Mouse (Mus musculus) intestine, postnatal 0 days (tissue): ENCODE data around the gene Aoc2. TPM values are rescaled to one million over a fixed set of nuclear protein-coding genes. Genes with fewer than 3 reads are reported as not detected.

ENCODE experiments used
- ATAC-seq: fragments of 200-750 bp; cut with Nextera tagmentation; 2 replicates; pipeline ENCODE4 v1.8.0; 2017; ENCODE audit warnings: mild to moderate bottlenecking, moderate TSS enrichment, moderate library complexity
- H3K27ac ChIP-seq: fragments of 300-500 bp; sonication (generic); 2 replicates; pipeline ENCODE4 v1.5.1; 2014; ENCODE audit warnings: mild to moderate bottlenecking, low read depth, low read length, moderate library complexity
- H3K27me3 ChIP-seq: fragments of 300-500 bp; sonication (generic); replicated peaks from 2 replicates; pipeline ENCODE4 v1.6.1; 2014; ENCODE audit warnings: low read length, mixed read lengths; ENCODE audit not compliant: control insufficient read depth, insufficient read depth
- H3K36me3 ChIP-seq: fragments of 300-500 bp; sonication (generic); 2 replicates; pipeline ENCODE4 v1.6.1; 2014; ENCODE audit warnings: mild to moderate bottlenecking, moderate library complexity; ENCODE audit not compliant: control insufficient read depth, insufficient read depth
- H3K4me1 ChIP-seq: fragments of 300-500 bp; sonication (generic); replicated peaks from 2 replicates; pipeline ENCODE4 v1.6.1; 2014; ENCODE audit warnings: antibody characterized with exemption, low read length, mixed read lengths; ENCODE audit not compliant: control insufficient read depth, insufficient read depth
- H3K4me2 ChIP-seq: fragments of 300-500 bp; sonication (generic); replicated peaks from 2 replicates; pipeline ENCODE4 v1.6.1; 2014; ENCODE audit warnings: low read depth, mild to moderate bottlenecking, moderate library complexity
- H3K4me3 ChIP-seq: fragments of 300-500 bp; sonication (generic); 2 replicates; pipeline ENCODE4 v1.5.1; 2014; ENCODE audit warnings: low read depth, low read length
- H3K9ac ChIP-seq: fragments of 300-500 bp; sonication (generic); 2 replicates; pipeline ENCODE4 v1.6.1; 2014; ENCODE audit warnings: mild to moderate bottlenecking, low read depth, low read length
- H3K9me3 ChIP-seq: fragments of 300-500 bp; sonication (generic); 2 replicates; pipeline ENCODE4 v1.6.1; 2016; ENCODE audit warnings: mixed run types; ENCODE audit not compliant: control insufficient read depth
- CTCF ChIP-seq: sonication (generic); IDR thresholded peaks from 2 replicates; pipeline ENCODE4 v1.5.1; 2016; ENCODE audit warnings: low read depth, mild to moderate bottlenecking, control low read depth, antibody characterized with exemption, moderate library complexity
- WGBS: fragments of 180-500 bp; shearing (Covaris S2); extraction: QIAGEN DNeasy Blood & Tissue Kit; methylation state at CpG from one replicate; pipeline ENCODE4 v1.1.7; 2014; 5-methylcytosine and 5-hydroxymethylcytosine counted together
- polyA plus RNA-seq: library from polyadenylated mRNA; unstranded; fragments of >200 nt; fragmentation: Nextera tagmentation; extraction: Ambion mirVana; gene quantifications from 2 replicates; pipeline ENCODE4 v1.2.1, GENCODE M21; 2015

Aoc2 gene
- polyA plus RNA-seq, 1 experiment from 2014 or later: 0.34 TPM

DNA sequence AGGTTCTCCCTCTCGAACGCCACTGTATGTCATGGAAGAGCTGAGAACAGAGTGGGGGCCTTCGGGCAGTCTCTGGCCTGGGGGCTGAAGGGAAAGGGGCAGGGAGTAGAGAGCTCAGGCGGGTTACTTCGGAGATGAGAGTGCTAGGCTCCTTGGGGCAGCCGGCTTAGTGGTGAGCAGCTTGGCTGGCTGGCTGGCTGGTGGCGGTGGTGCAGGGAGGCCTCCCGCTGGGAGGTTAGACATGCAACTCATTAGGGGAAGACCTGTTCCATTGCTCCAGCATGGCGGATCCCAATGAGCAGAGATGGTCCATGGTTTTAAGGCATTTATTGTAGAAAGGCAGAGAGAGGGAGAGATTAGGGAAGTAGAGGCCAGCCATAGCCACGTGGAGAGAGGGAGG, 9.2 kb downstream of the Aoc2 start:
- TF ChIP-seq CTCF: no peak
- H3K4me1 ChIP-seq: no peaks in the 10 kb centered on the region
- WGBS: 59% methylated on average over 10 of the region's 10 CpGs
- H3K9me3 ChIP-seq: no peaks in the 10 kb centered on the region
- ATAC-seq: no peak
- peak overlapping the region; percentile 17 for H3K4me3 ChIP-seq
- H3K9ac ChIP-seq: no peak overlapping the region
- H3K27ac ChIP-seq: no peak overlapping the region
- H3K4me2 ChIP-seq: peak overlapping the region; percentile 40
- H3K27me3 ChIP-seq: no peaks in the 10 kb centered on the region
- no peaks in the 10 kb centered on the region for H3K36me3 ChIP-seq

- no peak for ATAC-seq
- no peaks in the 10 kb centered on the region for H3K36me3 ChIP-seq
- 45% methylated on average over 6 of the region's 6 CpGs for WGBS
- no peaks in the 10 kb centered on the region for H3K27me3 ChIP-seq
- no peaks in the 10 kb centered on the region for H3K9me3 ChIP-seq
- no peak overlapping the region for H3K4me3 ChIP-seq
- H3K4me2 ChIP-seq: peak overlapping the region; percentile 40
- no peak overlapping the region for H3K9ac ChIP-seq
- no peak for TF ChIP-seq CTCF
- H3K4me1 ChIP-seq: no peaks in the 10 kb centered on the region
- no peak overlapping the region for H3K27ac ChIP-seq
Observed at GRCm38 (mm10) chr11:101334516-101334915, 9.7 kb downstream of the Aoc2 start.

DNA sequence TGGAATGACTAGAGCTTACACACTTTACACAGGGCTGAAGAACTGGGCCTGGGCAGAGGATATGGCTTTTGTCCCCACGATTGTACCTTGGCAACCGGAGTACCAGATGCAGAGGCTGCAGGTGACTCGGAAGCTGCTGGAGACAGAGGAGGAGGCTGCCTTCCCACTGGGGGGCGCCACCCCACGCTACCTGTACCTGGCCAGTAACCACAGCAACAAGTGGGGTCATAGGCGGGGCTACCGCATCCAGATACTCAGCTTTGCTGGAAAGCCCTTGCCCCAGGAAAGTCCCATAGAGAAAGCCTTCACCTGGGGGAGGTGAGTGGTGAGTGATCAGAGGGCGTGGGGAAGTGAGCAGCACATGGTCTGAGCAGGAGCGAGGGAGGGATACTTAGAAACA, 10.8 kb downstream of the Aoc2 start:
- ATAC-seq: no peak
- Histone ChIP-seq H3K9me3 (no peaks in the 10 kb centered on the region), H3K9ac (no peak overlapping the region), H3K4me2 (no peak overlapping the region), H3K27ac (no peak overlapping the region), H3K36me3 (no peaks in the 10 kb centered on the region), H3K27me3 (no peaks in the 10 kb centered on the region), H3K4me3 (no peak overlapping the region), H3K4me1 (no peaks in the 10 kb centered on the region)
- 80% methylated on average over 9 of the region's 9 CpGs for WGBS
- peak; percentile 65 for TF ChIP-seq CTCF

DNA sequence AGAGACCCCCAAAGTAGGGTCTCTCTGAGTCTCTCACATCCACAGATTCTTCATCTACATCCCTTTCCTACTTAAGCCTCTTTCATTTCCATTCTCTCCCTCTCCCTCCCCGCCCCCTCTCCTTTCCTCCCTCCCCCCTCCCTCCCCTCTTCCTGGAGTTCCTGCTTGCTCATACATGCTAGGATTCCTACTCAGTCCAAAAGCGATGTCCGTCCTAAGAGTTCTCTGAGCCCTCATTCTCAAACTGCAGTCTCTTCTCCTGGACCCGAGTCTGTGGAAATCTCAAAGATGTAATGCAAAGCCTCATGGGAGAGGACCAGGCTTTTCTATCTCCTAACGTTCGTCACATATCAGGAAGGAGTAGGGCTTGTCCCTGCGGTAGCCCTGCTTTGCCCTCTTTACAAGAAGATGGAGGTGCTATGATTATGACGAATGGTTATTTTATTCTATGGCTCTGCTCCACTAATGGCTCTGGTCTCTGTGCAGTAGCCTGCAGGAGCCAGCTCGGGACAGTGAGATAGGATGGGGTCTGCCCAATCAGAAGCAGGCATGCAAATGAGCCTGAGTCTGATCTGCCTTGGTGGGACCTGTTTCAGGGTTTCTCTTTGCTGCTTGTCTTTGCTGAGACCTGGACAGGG, 13.4 kb downstream of the Aoc2 start:
- 2% methylated on average over 9 of the region's 9 CpGs for WGBS
- Histone ChIP-seq H3K4me3 (peak overlapping the region; percentile 17), H3K4me1 (no peaks in the 10 kb centered on the region), H3K9ac (no peak overlapping the region; the same call in 1 of the 2 replicates), H3K4me2 (peak overlapping the region; percentile 47), H3K9me3 (no peaks in the 10 kb centered on the region), H3K36me3 (no peaks in the 10 kb centered on the region), H3K27me3 (no peaks in the 10 kb centered on the region), H3K27ac (no peak overlapping the region)
- TF ChIP-seq CTCF: no peak
- ATAC-seq: peak; percentile 51

DNA sequence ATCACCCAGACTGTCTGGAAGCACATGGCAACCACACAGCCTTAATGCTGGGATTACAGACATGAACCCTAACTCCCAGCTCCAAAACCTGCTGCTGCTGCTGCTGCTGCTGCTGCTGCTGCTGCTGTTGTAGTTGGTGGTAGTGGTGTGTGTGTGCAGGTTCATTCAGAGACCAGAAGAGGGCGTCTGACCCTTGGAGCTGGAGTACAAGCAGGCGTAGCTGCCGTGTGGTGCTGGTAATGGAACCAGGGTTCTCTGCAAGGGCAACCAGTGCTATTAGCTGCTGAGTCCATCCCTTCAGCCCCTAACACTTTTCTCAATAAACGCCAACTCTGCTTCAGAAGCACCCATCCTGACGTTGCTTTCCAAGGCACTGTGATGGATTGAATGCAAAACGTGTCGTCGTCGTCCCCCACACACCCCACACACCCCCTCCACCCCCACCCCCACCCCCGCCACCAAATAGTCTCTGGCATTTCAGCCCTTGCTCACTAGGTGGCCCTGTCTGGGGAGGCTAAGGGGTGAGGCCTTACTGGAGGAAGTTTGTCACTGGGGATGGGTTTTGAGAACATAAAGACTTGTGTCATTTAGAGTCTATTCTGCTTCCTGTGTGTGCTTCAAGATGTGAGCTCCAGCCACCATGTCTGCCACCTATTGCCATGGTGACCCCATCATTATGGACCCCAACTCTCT, 22.4 kb downstream of the Aoc2 start:
- peak; percentile 39 for TF ChIP-seq CTCF
- Histone ChIP-seq H3K36me3 (no peaks in the 10 kb centered on the region), H3K9me3 (no peaks in the 10 kb centered on the region), H3K27ac (no peak overlapping the region), H3K27me3 (no peaks in the 10 kb centered on the region), H3K4me2 (no peak overlapping the region), H3K4me1 (0 out of 2 replicates have a peak, but pooled peaks cover 3% of the 10 kb centered on the region), H3K4me3 (no peak overlapping the region), H3K9ac (no peak overlapping the region)
- WGBS: 80% methylated on average over 10 of the region's 10 CpGs
- ATAC-seq: no peak

DNA sequence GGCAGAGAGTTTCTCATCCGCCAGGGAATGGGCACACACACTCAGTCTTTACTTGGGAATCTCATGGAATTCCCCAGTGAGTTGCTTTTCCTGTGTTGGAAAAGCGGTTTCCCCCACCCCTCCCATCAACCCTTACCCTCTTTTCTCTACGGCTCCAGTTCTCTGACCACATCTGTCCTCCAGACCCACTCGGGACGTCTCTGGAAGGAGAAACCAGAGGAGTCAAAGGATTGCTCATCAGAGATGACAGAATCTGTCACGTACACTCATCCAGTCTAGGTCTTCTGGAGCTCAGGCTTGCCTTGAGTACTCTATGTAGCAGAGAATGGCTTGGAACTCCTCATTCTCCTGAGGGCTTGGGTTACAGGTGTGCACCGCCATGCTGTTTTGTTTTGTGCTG, 23.9 kb downstream of the Aoc2 start:
- 61% methylated on average over 7 of the region's 7 CpGs for WGBS
- Histone ChIP-seq H3K4me1 (0 out of 2 replicates have a peak, but pooled peaks cover 3% of the 10 kb centered on the region), H3K9ac (no peak overlapping the region), H3K4me2 (no peak overlapping the region), H3K27me3 (no peaks in the 10 kb centered on the region), H3K9me3 (no peaks in the 10 kb centered on the region), H3K36me3 (no peaks in the 10 kb centered on the region), H3K27ac (no peak overlapping the region), H3K4me3 (no peak overlapping the region)
- no peak for TF ChIP-seq CTCF
- ATAC-seq: no peak
